Mouse (Mus musculus): ENCODE measurements around the gene Ccdc187.

DNA sequence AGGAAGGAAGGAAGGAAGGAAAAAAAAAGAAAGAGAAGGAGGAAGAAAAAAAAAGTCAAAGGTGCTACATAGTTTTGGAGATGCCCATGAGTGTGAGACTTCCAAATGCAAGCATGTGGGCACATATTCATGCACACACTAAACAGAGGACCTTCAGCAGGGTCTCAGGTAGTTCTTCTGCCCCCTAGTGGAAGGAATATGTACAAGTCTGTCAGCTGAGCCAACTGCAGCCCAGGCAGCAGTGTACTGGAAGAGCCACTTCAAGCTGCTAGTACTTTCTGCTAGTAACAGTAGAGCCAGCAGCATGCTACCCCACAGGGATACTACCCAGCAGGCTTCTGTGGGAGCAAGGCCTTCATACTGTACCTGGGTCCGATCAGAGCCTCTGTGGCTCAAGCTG, 66.6 kb downstream of the Ccdc187 start:
- no peak for TF ChIP-seq CTCF (IDR thresholded peaks at IDR 0.05; ENCODE audit: insufficient read depth, low read depth, low read length)
- TF ChIP-seq POLR2A (IDR thresholded peaks at IDR 0.05; ENCODE audit: insufficient read depth, low read depth, low read length): no peak

All from olfactory bulb, adult 2 months (tissue).